Mouse (Mus musculus) neural tube, embryonic 11.5 days (tissue): Measurements from ENCODE around the gene Abcc4. TPM values are rescaled to one million over a fixed set of nuclear protein-coding genes. Genes with fewer than 3 reads are reported as not detected.

Experiments used
- ATAC-seq: fragments of 200-750 bp; cut with Nextera tagmentation; 2 replicates; pipeline ENCODE4 v1.8.0; 2017; ENCODE audit warnings: moderate number of reproducible peaks, mild to moderate bottlenecking, moderate TSS enrichment, moderate library complexity; ENCODE audit not compliant: insufficient read depth, low FRiP score, low TSS enrichment
- DNase-seq: peaks from one replicate; pipeline ENCODE4 v3.0.0-alpha.2; 2015; ENCODE audit warnings: low spot score
- H3K27ac ChIP-seq: fragments of 300-500 bp; sonication (generic); 2 replicates; pipeline ENCODE4 v1.5.1; 2014; ENCODE audit warnings: low read depth, mild to moderate bottlenecking, low read length
- H3K27me3 ChIP-seq: fragments of 300-500 bp; sonication (generic); 2 replicates; pipeline ENCODE4 v1.6.1; 2014; ENCODE audit warnings: mild to moderate bottlenecking, low read length, mixed read lengths; ENCODE audit not compliant: control insufficient read depth, insufficient read depth
- H3K36me3 ChIP-seq: fragments of 300-500 bp; sonication (generic); 2 replicates; pipeline ENCODE4 v1.6.1; 2014; ENCODE audit warnings: mild to moderate bottlenecking, low read length, moderate library complexity, mixed read lengths; ENCODE audit not compliant: control insufficient read depth, insufficient read depth
- H3K4me1 ChIP-seq: fragments of 300-500 bp; sonication (generic); 2 replicates; pipeline ENCODE4 v1.6.1; 2014; ENCODE audit warnings: low read length, mixed read lengths; ENCODE audit not compliant: control insufficient read depth, insufficient read depth
- H3K4me2 ChIP-seq: fragments of 300-500 bp; sonication (generic); 2 replicates; pipeline ENCODE4 v1.6.1; 2014; ENCODE audit warnings: low read depth, mild to moderate bottlenecking, moderate library complexity
- H3K4me3 ChIP-seq: fragments of 300-500 bp; sonication (generic); 2 replicates; pipeline ENCODE4 v1.5.1; 2014; ENCODE audit warnings: low read depth, low read length
- H3K9ac ChIP-seq: fragments of 300-500 bp; sonication (generic); 2 replicates; pipeline ENCODE4 v1.6.1; 2014; ENCODE audit warnings: mild to moderate bottlenecking, low read length
- H3K9me3 ChIP-seq: fragments of 300-500 bp; sonication (generic); 2 replicates; pipeline ENCODE4 v1.6.1; 2016; ENCODE audit warnings: low read length; ENCODE audit not compliant: control insufficient read depth
- WGBS: fragments of 180-500 bp; shearing (Covaris S2); extraction: QIAGEN DNeasy Blood & Tissue Kit; methylation state at CpG from one replicate; pipeline ENCODE4 v1.1.7; 2014; 5-methylcytosine and 5-hydroxymethylcytosine counted together
- polyA plus RNA-seq: library from polyadenylated mRNA; unstranded; fragments of >200 nt; fragmentation: Nextera tagmentation; extraction: Ambion mirVana; gene quantifications from 2 replicates; pipeline ENCODE4 v1.2.1, GENCODE M21; 2014

Gene Abcc4
- polyA plus RNA-seq, 1 experiment from 2014 or later = 3.3 TPM

DNA sequence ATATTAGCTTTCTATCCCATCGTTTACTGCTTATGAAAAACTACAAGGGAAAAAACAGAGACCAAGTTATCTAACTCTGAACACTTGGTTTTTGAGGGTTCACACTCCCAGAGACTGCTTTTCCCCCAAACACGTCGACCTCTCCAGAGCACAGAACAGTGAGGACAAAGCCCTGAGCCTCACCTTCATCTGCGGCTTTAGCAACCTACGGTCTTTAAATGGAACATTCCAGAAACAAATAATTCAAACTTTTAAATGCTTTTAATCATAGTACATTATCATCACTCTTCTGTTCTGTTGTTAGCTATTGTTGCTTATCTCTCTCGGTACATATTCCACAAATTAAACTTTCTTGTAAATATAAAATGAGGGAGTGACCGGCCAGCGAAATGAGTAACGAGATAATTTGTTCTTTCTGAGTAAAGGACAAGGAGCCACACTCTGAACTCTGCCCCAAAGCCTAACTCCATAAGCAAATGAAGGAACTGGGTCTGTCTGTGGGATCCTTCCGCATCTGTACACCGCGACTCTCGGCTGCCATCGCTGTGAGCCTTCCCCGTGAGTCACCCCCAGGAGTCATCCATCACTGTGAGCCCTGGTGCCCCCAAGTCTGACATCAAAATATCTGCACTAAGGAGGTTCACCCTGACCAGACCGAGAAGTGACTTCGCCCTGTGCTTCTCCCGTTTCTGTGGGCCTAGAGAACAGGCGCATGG is 126.8 kb downstream of the Abcc4 start:
- no peaks in the 10 kb centered on the region for H3K27me3 ChIP-seq
- no peak overlapping the region for H3K4me3 ChIP-seq
- H3K9ac ChIP-seq = no peak overlapping the region
- no peaks in the 10 kb centered on the region for H3K9me3 ChIP-seq
- WGBS = 91% methylated on average over 19 of the region's 19 CpGs
- no peak overlapping the region for H3K27ac ChIP-seq
- DNase-seq (no peak), ATAC-seq (no peak)
- no peak overlapping the region for H3K4me2 ChIP-seq
- no peaks in the 10 kb centered on the region for H3K4me1 ChIP-seq
- H3K36me3 ChIP-seq = no peaks in the 10 kb centered on the region

DNA sequence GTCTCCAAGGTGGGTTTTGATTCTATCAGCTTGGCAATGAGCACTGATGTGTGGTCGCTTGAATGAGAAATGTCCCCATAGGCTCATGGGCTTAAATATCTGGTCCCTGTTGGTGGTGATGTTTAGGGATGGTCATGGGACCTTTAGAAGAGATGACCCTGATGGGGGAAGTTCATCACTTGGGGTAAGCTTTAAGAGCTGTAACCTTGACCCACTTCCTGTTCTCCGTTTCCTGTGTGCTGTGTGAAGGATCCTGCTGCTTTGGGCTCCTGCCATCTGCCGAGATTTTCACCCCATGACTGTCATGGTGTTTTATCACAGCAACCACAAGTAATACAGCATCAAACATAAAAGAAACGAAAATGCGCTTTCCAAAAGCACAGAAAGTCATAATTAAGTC is 128.1 kb downstream of the Abcc4 start:
- H3K9me3 ChIP-seq = no peaks in the 10 kb centered on the region
- no peak for DNase-seq
- no peaks in the 10 kb centered on the region for H3K4me1 ChIP-seq
- no peak overlapping the region for H3K9ac ChIP-seq
- H3K36me3 ChIP-seq = no peaks in the 10 kb centered on the region
- H3K4me2 ChIP-seq = no peak overlapping the region
- WGBS = 85% methylated on average over 5 of the region's 5 CpGs
- ATAC-seq = no peak
- no peak overlapping the region for H3K27ac ChIP-seq
- H3K4me3 ChIP-seq = no peak overlapping the region
- no peaks in the 10 kb centered on the region for H3K27me3 ChIP-seq

DNA sequence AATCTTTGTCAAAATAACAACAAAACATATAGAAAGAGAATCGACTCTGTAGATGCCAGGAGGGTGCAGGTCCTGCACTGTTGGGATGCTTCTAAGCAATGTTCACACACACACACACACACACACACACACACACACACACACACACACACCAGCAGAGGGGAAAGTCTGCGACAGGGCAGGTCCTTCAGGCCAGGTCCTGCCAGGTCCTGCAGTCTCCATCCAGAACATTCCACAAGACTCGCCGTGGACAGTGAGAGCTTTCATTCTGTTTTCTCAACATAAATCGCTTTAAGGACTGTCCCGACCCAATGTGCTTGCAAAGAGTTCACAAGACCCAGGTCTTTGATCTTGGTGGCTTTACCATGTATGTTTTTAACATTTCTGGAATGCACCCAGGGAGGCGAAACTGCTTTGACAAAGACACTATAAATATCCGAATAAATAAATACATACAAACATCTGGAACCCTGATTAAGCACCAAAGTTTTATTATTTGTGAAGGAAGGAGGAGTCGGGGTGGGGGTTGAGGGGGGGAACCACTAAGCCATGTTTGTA is 133.3 kb downstream of the Abcc4 start:
- H3K27me3 ChIP-seq = no peaks in the 10 kb centered on the region
- DNase-seq = no peak
- 67% methylated on average over 9 of the region's 9 CpGs for WGBS
- H3K9ac ChIP-seq = no peak overlapping the region
- no peaks in the 10 kb centered on the region for H3K36me3 ChIP-seq
- no peak for ATAC-seq
- no peak overlapping the region for H3K27ac ChIP-seq
- H3K4me2 ChIP-seq = no peak overlapping the region
- H3K4me1 ChIP-seq = no peaks in the 10 kb centered on the region
- H3K4me3 ChIP-seq = no peak overlapping the region
- no peaks in the 10 kb centered on the region for H3K9me3 ChIP-seq

DNA sequence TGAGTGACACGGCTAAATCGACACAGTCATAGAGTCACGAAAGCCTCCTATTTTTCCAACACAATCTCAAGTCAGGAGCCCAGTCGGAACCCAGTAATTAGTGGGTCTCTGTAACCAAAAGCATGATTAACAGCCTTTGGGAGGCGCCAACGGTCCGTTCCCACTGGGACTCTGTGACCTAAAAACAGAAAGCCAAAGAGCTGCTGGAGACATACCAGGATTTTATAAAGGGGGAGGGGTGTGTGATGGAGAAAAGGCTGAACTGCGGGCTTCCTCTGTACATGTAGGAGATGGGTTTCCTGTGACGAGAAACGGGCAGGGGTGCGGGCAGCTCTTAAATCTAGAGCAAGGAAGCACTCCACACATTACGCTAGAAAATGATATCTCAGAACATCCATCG is 136.4 kb downstream of the Abcc4 start:
- no peaks in the 10 kb centered on the region for H3K9me3 ChIP-seq
- no peaks in the 10 kb centered on the region for H3K36me3 ChIP-seq
- no peak overlapping the region for H3K4me2 ChIP-seq
- H3K27ac ChIP-seq = no peak overlapping the region
- H3K9ac ChIP-seq = no peak overlapping the region
- 0 out of 2 replicates have a peak, but pooled peaks cover 3% of the 10 kb centered on the region for H3K4me1 ChIP-seq
- no peak overlapping the region for H3K4me3 ChIP-seq
- H3K27me3 ChIP-seq = no peaks in the 10 kb centered on the region
- DNase-seq (no peak), ATAC-seq (no peak)
- WGBS = 90% methylated on average over 13 of the region's 13 CpGs

DNA sequence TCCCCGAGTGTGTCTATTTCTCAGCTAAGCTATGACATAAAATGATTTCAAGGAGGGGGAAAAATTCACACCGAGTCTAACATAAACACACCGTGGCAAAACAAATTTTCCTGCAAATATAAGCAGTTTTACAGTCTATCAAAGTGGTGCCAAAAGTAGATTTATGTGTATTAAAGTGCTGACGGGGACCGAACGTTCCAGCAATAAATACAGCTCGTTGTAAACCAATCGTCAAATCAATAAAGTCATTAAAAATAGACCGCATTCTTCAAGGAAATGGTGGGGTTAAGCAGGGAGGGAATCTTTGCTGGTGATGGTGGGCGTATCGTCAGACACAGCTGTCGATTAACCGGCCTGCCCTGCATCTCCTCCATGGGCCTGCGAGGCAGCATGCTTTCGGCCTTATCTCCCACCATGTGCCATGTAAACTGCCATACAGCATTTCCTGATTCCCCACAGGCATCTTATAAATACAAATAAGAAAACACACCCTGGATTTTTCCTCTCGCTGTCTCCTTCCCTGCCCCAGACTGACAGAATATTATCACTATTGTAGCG is 137.8 kb downstream of the Abcc4 start:
- no peak for ATAC-seq
- H3K36me3 ChIP-seq = no peaks in the 10 kb centered on the region
- no peaks in the 10 kb centered on the region for H3K27me3 ChIP-seq
- no peak overlapping the region for H3K4me2 ChIP-seq
- H3K27ac ChIP-seq = no peak overlapping the region
- DNase-seq = no peak
- H3K4me1 ChIP-seq = 0 out of 2 replicates have a peak, but pooled peaks cover 3% of the 10 kb centered on the region
- no peak overlapping the region for H3K4me3 ChIP-seq
- no peak overlapping the region for H3K9ac ChIP-seq
- WGBS = 56% methylated on average over 17 of the region's 17 CpGs
- H3K9me3 ChIP-seq = no peaks in the 10 kb centered on the region

DNA sequence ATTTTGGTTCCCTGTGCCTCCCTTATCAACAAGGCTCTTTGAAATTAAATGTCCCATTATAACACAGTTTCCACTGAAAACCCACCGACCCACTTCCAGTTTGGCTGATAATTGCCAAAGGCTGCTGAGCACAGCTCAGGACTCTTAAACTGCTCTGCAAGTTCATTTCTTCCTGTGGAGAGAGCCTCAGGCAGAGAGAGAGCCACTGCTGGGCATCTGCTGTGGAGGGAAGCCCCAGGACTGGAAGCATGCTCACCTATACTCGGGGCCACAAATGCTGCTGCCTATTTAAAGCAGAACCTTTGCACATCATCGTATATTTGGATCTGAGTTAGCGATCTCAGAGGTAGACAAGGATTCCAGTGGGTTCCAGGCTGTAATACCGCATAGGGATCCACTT is 139.2 kb downstream of the Abcc4 start:
- WGBS = 85% methylated on average over 5 of the region's 5 CpGs
- Histone ChIP-seq H3K27me3 (no peaks in the 10 kb centered on the region), H3K4me3 (no peak overlapping the region), H3K4me1 (0 out of 2 replicates have a peak, but pooled peaks cover 3% of the 10 kb centered on the region), H3K9me3 (no peaks in the 10 kb centered on the region), H3K27ac (no peak overlapping the region), H3K4me2 (no peak overlapping the region), H3K9ac (no peak overlapping the region), H3K36me3 (no peaks in the 10 kb centered on the region)
- DNase-seq (no peak), ATAC-seq (no peak)

DNA sequence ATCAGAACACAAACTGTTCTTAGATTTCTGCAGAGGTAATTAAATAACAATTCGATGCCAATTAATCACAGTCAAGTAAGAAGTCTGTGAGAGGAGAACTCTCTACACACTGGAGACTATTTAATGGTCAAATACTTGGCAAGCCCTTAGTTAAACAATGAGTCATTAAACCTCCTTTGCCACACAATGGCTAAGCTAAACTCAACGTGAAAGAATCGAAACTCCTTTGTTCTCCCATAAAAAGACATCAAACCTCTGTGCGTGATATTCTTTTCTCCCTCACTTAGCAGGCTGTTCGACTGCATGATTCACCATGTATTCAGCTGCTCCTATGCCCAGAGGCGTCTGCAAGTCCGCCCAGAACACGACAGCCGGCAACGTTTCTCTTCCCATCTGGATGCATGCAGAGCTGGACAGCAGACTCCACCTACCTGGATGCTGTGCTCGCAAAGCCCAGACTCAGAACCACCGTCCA is 139.8 kb downstream of the Abcc4 start:
- H3K4me1 ChIP-seq = 0 out of 2 replicates have a peak, but pooled peaks cover 3% of the 10 kb centered on the region
- H3K4me2 ChIP-seq = peak overlapping the region; percentile 5; the same call in 1 of the 2 replicates
- DNase-seq (no peak), ATAC-seq (peak; percentile 63)
- H3K4me3 ChIP-seq = no peak overlapping the region
- no peak overlapping the region for H3K9ac ChIP-seq
- WGBS = 29% methylated on average over 12 of the region's 12 CpGs
- H3K27me3 ChIP-seq = no peaks in the 10 kb centered on the region
- H3K9me3 ChIP-seq = no peaks in the 10 kb centered on the region
- no peaks in the 10 kb centered on the region for H3K36me3 ChIP-seq
- no peak overlapping the region for H3K27ac ChIP-seq

DNA sequence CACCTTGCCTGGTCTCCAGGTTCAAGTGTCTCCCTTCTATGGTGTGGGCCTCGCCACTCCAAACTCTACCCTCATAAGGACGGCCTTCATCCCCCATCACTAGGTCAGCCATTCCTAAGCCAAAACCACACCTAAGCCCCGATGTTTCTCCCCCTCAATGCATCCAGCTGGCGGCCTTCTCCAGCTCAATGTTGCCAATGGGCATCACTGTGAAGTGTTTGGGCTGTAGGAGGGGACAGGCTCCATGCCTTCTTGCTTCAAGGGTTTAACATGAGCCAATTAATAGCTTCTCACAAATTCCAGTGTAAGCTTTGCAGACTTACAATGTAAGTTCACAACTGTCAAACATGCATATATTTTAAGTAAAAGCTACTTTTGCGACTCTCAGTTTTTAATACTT is 140.3 kb downstream of the Abcc4 start:
- Histone ChIP-seq H3K27me3 (no peaks in the 10 kb centered on the region), H3K4me1 (0 out of 2 replicates have a peak, but pooled peaks cover 3% of the 10 kb centered on the region), H3K36me3 (no peaks in the 10 kb centered on the region), H3K9ac (no peak overlapping the region), H3K4me2 (no peak overlapping the region), H3K9me3 (no peaks in the 10 kb centered on the region), H3K27ac (no peak overlapping the region), H3K4me3 (no peak overlapping the region)
- WGBS = 94% methylated on average over 5 of the region's 5 CpGs
- DNase-seq (no peak), ATAC-seq (no peak)

DNA sequence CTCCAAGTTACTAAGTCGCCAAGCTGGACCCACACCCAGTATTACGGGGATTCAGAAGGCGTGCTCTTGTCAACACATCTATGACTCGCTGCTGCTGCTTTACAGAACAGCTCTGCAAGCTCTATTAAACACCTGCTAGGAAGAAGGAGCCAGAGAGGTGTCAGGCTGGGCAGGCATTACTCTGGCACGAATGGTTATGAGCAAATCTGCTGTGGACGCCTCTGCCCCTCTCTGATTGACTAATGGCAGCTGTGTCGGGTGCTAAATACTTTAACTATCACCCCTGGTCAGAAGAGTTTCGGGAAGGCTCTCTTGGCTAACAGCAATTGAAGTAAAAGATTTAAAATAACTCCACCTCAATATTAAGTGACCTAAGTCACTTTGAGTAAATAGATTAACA is 142.4 kb downstream of the Abcc4 start:
- Histone ChIP-seq H3K4me3 (no peak overlapping the region), H3K27ac (no peak overlapping the region), H3K4me1 (0 out of 2 replicates have a peak, but pooled peaks cover 3% of the 10 kb centered on the region), H3K9me3 (no peaks in the 10 kb centered on the region), H3K36me3 (no peaks in the 10 kb centered on the region), H3K9ac (no peak overlapping the region), H3K27me3 (no peaks in the 10 kb centered on the region), H3K4me2 (no peak overlapping the region)
- DNase-seq (no peak), ATAC-seq (no peak)
- 89% methylated on average over 8 of the region's 8 CpGs for WGBS
